Mouse (Mus musculus): Measurements from ENCODE around the gene Slc30a1. TPM values are rescaled to one million over a fixed set of nuclear protein-coding genes. Genes with fewer than 3 reads are reported as not detected.

The Slc30a1 gene
- total RNA-seq, 2 experiments from 2014 or later = 35.5 to 37.1 TPM

DNA sequence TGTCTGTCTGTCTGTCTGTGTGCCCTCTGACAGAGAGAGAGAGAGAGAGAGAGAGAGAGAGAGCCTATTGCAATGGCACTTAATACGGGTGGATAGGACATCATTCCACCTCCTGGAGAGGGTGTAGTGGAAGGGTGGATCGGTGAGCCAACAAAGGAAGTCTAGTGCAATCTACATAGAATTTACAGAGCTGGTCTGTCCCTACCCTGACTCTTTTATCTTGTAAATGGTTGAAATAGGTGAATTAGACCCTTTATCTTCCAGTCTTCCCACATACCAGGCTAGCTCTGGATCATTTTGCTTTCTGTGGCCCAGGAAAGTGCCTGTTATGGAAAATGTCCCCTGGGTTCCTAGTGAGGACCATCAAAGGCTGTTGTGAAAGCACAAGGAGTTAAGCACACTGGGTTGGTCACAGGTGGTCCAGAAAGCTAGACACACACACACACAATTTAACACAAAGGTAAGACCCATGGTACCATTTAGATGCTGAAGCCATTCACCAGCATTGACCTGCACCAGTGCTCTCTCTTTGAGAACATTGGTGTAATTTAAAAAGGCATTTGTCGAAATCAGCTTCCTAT is 24.0 kb downstream of the Slc30a1 start:
- no peak overlapping the region for H3K4me3 ChIP-seq
- no peak for DNase-seq (ENCODE audit: low spot score in 2 of 2)
- TF ChIP-seq CTCF (conservative IDR thresholded peaks at IDR 0.05) = no peak

DNA sequence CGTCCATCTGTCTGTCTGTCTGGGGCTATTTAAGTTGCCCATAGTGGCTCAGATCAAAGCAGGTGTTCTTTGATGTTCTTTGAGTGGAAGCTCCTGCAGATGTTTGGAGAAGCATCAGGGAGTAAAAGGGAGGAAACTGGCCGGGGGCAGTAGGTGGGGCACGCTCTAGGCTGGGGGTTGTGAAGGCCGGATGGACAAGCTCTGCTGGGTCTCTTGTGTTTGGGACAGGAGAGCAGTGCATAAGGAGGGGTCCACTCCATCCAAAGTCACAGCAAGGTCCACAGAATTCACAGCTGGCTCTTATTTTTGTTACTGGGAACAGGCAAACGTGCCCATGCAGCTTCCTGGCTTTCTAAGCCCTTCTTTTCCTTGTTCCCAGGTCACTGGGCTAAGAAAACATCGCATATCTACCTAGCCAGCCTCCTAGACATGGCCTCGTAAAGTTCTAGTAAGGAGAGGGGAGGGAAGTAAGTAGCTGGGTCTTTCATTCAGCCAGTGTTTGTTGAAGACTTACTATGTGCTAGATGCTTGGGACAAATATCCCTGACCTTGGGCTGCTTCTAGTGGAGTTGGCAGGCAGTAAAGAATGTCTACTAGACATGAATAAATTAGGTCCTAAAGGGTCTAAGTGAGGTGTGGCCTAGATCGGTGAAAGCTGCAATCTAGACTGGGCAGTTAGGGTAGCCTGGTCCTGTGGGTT is 25.9 kb downstream of the Slc30a1 start:
- TF ChIP-seq CTCF (conservative IDR thresholded peaks at IDR 0.05) = no peak
- DNase-seq (ENCODE audit: low spot score in 2 of 2) = no peak
- Histone ChIP-seq H3K27ac (no peak overlapping the region), H3K4me3 (no peak overlapping the region)

More for the DNA sequence above, 24.0 kb downstream of the Slc30a1 start:
- H3K27ac ChIP-seq = no peak overlapping the region

GRCm38 (mm10) chr1:191932986-191933632 is 26.5 kb downstream of the Slc30a1 start:
- Histone ChIP-seq H3K4me3 (no peak overlapping the region), H3K27ac (no peak overlapping the region)
- DNase-seq (ENCODE audit: low spot score in 2 of 2) = no peak
- TF ChIP-seq CTCF (conservative IDR thresholded peaks at IDR 0.05) = no peak

- TF ChIP-seq CTCF (conservative IDR thresholded peaks at IDR 0.05) = no peak
- peak in 1 of 2 experiments; percentile 7 for DNase-seq (ENCODE audit: low spot score in 2 of 2)
- no peak overlapping the region for H3K4me3 ChIP-seq
- H3K27ac ChIP-seq = no peak overlapping the region
These were observed 37.1 kb downstream of the Slc30a1 start for GRCm38 (mm10) chr1:191943638-191944037.

DNA sequence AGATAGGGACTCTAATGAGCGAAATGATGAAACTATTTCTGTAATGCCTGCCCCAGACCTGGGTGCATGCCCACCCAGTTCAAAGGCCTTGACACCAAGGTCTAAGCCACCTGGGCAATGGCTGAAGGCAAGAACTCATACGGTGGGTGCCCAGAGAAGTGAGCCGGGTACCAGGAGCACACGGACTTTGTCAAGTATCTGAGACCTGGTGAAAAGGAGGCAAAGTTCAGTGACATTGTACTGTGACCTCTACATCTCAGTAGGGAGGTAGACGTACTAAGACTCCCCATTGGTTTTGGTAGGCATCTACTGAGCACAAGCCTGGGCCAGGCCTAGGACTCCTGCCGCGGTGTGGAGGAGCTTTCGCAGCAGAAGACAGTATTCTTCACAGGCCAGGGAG is 38.8 kb downstream of the Slc30a1 start:
- Histone ChIP-seq H3K27ac (no peak overlapping the region), H3K4me3 (no peak overlapping the region)
- TF ChIP-seq CTCF (conservative IDR thresholded peaks at IDR 0.05) = no peak
- DNase-seq (ENCODE audit: low spot score in 2 of 2) = no peak

DNA sequence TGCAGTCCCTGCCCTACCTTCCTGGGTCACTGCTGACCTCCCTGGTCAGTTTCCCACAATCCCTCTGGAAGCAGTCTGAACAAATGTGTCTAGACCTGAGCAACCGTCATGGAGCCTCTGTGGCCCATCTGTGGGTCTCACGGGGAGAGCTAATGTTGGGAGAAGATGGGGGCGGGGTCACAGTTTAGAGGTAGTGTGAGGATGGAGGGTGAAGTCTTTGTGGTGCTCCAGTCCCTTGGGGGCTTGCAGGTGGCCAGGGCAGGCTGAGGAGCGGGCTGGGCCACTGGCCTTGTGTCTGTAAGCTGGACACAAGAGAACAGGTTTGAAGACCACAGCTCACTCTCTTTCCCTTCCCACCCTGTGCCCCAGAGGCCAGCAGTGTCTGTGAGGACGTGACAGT is 39.2 kb downstream of the Slc30a1 start:
- no peak for TF ChIP-seq CTCF (conservative IDR thresholded peaks at IDR 0.05)
- no peak for DNase-seq (ENCODE audit: low spot score in 2 of 2)
- H3K27ac ChIP-seq = no peak overlapping the region
- H3K4me3 ChIP-seq = no peak overlapping the region

DNA sequence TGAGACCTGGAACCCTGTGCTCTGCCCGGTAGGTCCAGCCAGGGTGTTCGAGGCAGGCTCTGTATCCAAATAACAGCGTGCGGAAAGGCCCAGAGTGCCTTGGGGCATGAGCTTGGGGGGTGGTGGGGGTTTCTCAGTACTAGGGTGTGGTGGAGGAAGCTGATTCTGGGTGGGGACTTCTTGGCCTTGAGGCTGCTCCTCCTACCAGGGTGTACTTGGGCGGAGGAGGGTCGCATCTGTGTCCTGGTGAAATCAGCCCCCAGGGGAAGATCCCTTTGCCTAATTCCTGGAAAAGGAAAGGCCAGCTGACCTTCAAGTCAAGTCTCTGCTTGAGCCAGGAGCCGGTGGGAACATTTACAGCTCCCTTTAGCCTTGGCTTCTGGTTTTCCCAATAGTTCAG is 39.7 kb downstream of the Slc30a1 start:
- Histone ChIP-seq H3K27ac (no peak overlapping the region), H3K4me3 (no peak overlapping the region)
- DNase-seq (ENCODE audit: low spot score in 2 of 2) = no peak
- TF ChIP-seq CTCF (conservative IDR thresholded peaks at IDR 0.05) = no peak

GRCm38 (mm10) chr1:191946835-191947234 is 40.3 kb downstream of the Slc30a1 start:
- no peak overlapping the region for H3K27ac ChIP-seq
- TF ChIP-seq CTCF (conservative IDR thresholded peaks at IDR 0.05) = no peak
- DNase-seq (ENCODE audit: low spot score in 2 of 2) = no peak
- H3K4me3 ChIP-seq = no peak overlapping the region

- DNase-seq (ENCODE audit: low spot score in 2 of 2) = no peak
- TF ChIP-seq CTCF (conservative IDR thresholded peaks at IDR 0.05) = no peak
- Histone ChIP-seq H3K27ac (no peak overlapping the region), H3K4me3 (no peak overlapping the region)
These were observed 41.2 kb downstream of the Slc30a1 start for GRCm38 (mm10) chr1:191947796-191948195.

DNA sequence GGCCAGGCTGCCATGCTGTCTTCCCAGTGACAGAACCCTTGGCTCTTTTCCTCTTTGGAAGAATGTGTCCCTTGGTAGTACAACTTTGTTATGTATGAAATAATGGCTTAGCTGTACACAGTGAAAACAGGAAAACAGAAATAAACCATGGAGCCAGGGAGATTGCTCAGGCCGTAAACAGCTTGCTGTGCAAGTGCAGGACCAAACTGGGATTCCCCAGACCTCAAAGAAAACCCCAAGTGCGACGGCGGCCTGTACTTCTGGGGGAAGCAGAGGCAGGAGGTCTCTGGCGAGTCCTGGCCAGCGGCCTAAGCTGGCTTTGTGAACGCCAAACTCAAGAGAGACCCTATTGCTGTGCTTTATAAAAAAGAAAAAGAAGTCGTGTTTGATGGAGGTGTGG is 42.0 kb downstream of the Slc30a1 start:
- Histone ChIP-seq H3K27ac (no peak overlapping the region), H3K4me3 (no peak overlapping the region)
- DNase-seq (ENCODE audit: low spot score in 2 of 2) = no peak
- no peak for TF ChIP-seq CTCF (conservative IDR thresholded peaks at IDR 0.05)

- no peak for TF ChIP-seq CTCF (conservative IDR thresholded peaks at IDR 0.05)
- Histone ChIP-seq H3K4me3 (no peak overlapping the region), H3K27ac (no peak overlapping the region)
- no peak for DNase-seq (ENCODE audit: low spot score in 2 of 2)
These were observed 44.0 kb downstream of the Slc30a1 start for GRCm38 (mm10) chr1:191950611-191951010.

DNA sequence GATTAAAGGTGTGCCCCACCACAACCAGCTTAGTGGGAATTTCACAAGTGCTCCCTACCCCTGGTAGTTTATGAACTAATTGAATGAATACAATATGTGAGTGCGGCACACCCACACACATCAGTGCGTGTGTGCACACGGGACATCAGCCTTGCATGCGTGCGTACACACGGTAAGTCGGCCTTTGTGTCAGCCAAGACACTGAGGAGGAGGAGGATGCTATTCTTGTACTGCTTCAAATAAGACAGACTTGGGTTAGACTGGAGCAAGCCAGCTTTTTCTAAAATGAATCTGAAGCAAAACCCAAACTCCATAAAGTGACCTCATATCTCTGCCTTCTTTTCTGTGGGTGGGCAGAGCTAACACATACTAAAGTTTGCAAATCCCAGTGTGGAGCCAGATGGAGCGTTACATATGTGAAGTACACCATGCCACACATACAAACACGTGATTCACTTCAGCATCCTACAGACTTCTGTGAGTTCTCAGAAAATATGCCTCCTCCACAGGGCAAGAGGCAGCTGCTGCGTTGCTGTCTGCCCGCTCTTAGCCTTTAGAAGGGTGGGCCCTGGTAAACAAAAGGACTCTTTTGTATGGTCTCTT is 46.3 kb downstream of the Slc30a1 start:
- DNase-seq (ENCODE audit: low spot score in 2 of 2) = peak; percentile 51 to 72
- no peak for TF ChIP-seq CTCF (conservative IDR thresholded peaks at IDR 0.05)
- H3K27ac ChIP-seq = peak overlapping the region; percentile 46; the same call in 1 of the 2 replicates
- H3K4me3 ChIP-seq = no peak overlapping the region

GRCm38 (mm10) chr1:191955101-191955500 is 48.5 kb downstream of the Slc30a1 start:
- H3K27ac ChIP-seq = peak overlapping the region; percentile 54
- H3K4me3 ChIP-seq = no peak overlapping the region
- no peak for TF ChIP-seq CTCF (conservative IDR thresholded peaks at IDR 0.05)
- DNase-seq (ENCODE audit: low spot score in 2 of 2) = no peak

Data from layer of hippocampus, adult 2 months (tissue).